Mouse (Mus musculus): ENCODE results near the gene Plcg2. TPM values are rescaled to one million over a fixed set of nuclear protein-coding genes. Genes with fewer than 3 reads are reported as not detected.

Gene Plcg2
- polyA plus RNA-seq, 1 experiment from 2014 or later: 5.1 TPM

GRCm38 (mm10) chr8:117604101-117604500 lies 106.0 kb downstream of the Plcg2 start:
- H3K9ac ChIP-seq: no peak overlapping the region
- no peak overlapping the region for H3K4me2 ChIP-seq
- no peaks in the 10 kb centered on the region for H3K4me1 ChIP-seq
- H3K36me3 ChIP-seq: no peaks in the 10 kb centered on the region
- H3K4me3 ChIP-seq (replicated peaks): no peak overlapping the region
- H3K27me3 ChIP-seq: no peaks in the 10 kb centered on the region
- no peak overlapping the region for H3K27ac ChIP-seq
- 87% methylated on average over 12 of the region's 12 CpGs for WGBS
- no peaks in the 10 kb centered on the region for H3K9me3 ChIP-seq (replicated peaks)
- no peak for ATAC-seq (replicated peaks; ENCODE audit: low FRiP score)

GRCm38 (mm10) chr8:117604671-117605070 lies 106.6 kb downstream of the Plcg2 start:
- 86% methylated on average over 14 of the region's 14 CpGs for WGBS
- Histone ChIP-seq H3K9me3 (replicated peaks) (no peaks in the 10 kb centered on the region), H3K9ac (no peak overlapping the region), H3K36me3 (no peaks in the 10 kb centered on the region), H3K4me2 (no peak overlapping the region), H3K4me1 (no peaks in the 10 kb centered on the region), H3K27me3 (no peaks in the 10 kb centered on the region), H3K4me3 (replicated peaks) (no peak overlapping the region), H3K27ac (no peak overlapping the region)
- ATAC-seq (replicated peaks; ENCODE audit: low FRiP score): no peak

GRCm38 (mm10) chr8:117605201-117605600 lies 107.1 kb downstream of the Plcg2 start:
- no peaks in the 10 kb centered on the region for H3K36me3 ChIP-seq
- no peak overlapping the region for H3K4me2 ChIP-seq
- no peaks in the 10 kb centered on the region for H3K9me3 ChIP-seq (replicated peaks)
- no peaks in the 10 kb centered on the region for H3K27me3 ChIP-seq
- ATAC-seq (replicated peaks; ENCODE audit: low FRiP score): no peak
- H3K4me3 ChIP-seq (replicated peaks): no peak overlapping the region
- no peak overlapping the region for H3K27ac ChIP-seq
- WGBS: 90% methylated on average over 8 of the region's 8 CpGs
- H3K9ac ChIP-seq: no peak overlapping the region
- H3K4me1 ChIP-seq: no peaks in the 10 kb centered on the region

DNA sequence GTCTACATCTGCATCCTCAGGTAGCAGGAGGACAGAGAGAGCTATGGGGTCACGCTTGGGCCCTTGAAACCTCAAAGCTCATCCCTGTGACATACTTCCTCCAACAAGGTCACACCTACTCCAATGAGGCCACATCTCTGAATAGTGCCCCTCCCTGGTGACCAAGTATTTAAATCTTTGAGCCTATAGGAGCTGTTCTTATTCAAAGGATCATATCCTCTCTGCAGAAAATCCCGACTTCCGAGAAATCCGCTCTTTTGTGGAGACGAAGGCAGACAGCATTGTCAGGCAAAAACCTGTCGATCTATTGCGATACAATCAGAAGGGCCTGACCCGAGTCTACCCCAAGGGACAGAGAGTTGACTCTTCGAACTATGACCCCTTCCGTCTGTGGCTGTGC lies 112.4 kb downstream of the Plcg2 start:
- Histone ChIP-seq H3K9ac (no peak overlapping the region), H3K4me3 (replicated peaks) (no peak overlapping the region), H3K27me3 (no peaks in the 10 kb centered on the region), H3K9me3 (replicated peaks) (0 out of 2 replicates have a peak, but pooled peaks cover under 1% of the 10 kb centered on the region), H3K4me1 (no peaks in the 10 kb centered on the region), H3K4me2 (no peak overlapping the region), H3K27ac (no peak overlapping the region), H3K36me3 (no peaks in the 10 kb centered on the region; the same call in 1 of the 2 replicates)
- WGBS: 91% methylated on average over 10 of the region's 10 CpGs
- ATAC-seq (replicated peaks; ENCODE audit: low FRiP score): no peak

- 77% methylated on average over 12 of the region's 12 CpGs for WGBS
- no peak overlapping the region for H3K4me2 ChIP-seq
- peaks cover 7% of the 10 kb centered on the region; the same call in 1 of the 2 replicates for H3K9me3 ChIP-seq (replicated peaks)
- H3K27ac ChIP-seq: no peak overlapping the region
- H3K4me3 ChIP-seq (replicated peaks): no peak overlapping the region
- ATAC-seq (replicated peaks; ENCODE audit: low FRiP score): no peak
- no peaks in the 10 kb centered on the region for H3K27me3 ChIP-seq
- no peaks in the 10 kb centered on the region; the same call in 1 of the 2 replicates for H3K36me3 ChIP-seq
- no peak overlapping the region for H3K9ac ChIP-seq
- H3K4me1 ChIP-seq: no peaks in the 10 kb centered on the region
Observed at GRCm38 (mm10) chr8:117612861-117613260, 114.8 kb downstream of the Plcg2 start.

- no peak overlapping the region for H3K9ac ChIP-seq
- H3K4me2 ChIP-seq: no peak overlapping the region
- H3K4me3 ChIP-seq (replicated peaks): no peak overlapping the region
- no peaks in the 10 kb centered on the region for H3K4me1 ChIP-seq
- ATAC-seq (replicated peaks; ENCODE audit: low FRiP score): peak; percentile 43; the same call in 1 of the 2 replicates
- no peaks in the 10 kb centered on the region for H3K36me3 ChIP-seq
- 68% methylated on average over 14 of the region's 14 CpGs for WGBS
- no peak overlapping the region for H3K27ac ChIP-seq
- no peaks in the 10 kb centered on the region for H3K27me3 ChIP-seq
- no peaks in the 10 kb centered on the region for H3K9me3 ChIP-seq (replicated peaks)
Observed at GRCm38 (mm10) chr8:117626040-117626838, 128.1 kb downstream of the Plcg2 start.

- H3K36me3 ChIP-seq: no peaks in the 10 kb centered on the region
- H3K9ac ChIP-seq: no peak overlapping the region
- no peak overlapping the region for H3K4me3 ChIP-seq (replicated peaks)
- H3K4me1 ChIP-seq: no peaks in the 10 kb centered on the region
- 71% methylated on average over 9 of the region's 9 CpGs for WGBS
- no peaks in the 10 kb centered on the region for H3K9me3 ChIP-seq (replicated peaks)
- H3K27ac ChIP-seq: no peak overlapping the region
- no peaks in the 10 kb centered on the region for H3K27me3 ChIP-seq
- ATAC-seq (replicated peaks; ENCODE audit: low FRiP score): no peak
- no peak overlapping the region for H3K4me2 ChIP-seq
Observed at GRCm38 (mm10) chr8:117627096-117627495, 129.0 kb downstream of the Plcg2 start.

GRCm38 (mm10) chr8:117632532-117632931 lies 134.4 kb downstream of the Plcg2 start:
- no peak overlapping the region for H3K9ac ChIP-seq
- no peaks in the 10 kb centered on the region for H3K9me3 ChIP-seq (replicated peaks)
- WGBS: 85% methylated on average over 5 of the region's 5 CpGs
- H3K4me1 ChIP-seq: no peaks in the 10 kb centered on the region
- H3K27ac ChIP-seq: no peak overlapping the region
- H3K4me2 ChIP-seq: no peak overlapping the region
- H3K4me3 ChIP-seq (replicated peaks): no peak overlapping the region
- no peaks in the 10 kb centered on the region for H3K27me3 ChIP-seq
- no peak for ATAC-seq (replicated peaks; ENCODE audit: low FRiP score)
- H3K36me3 ChIP-seq: no peaks in the 10 kb centered on the region

DNA sequence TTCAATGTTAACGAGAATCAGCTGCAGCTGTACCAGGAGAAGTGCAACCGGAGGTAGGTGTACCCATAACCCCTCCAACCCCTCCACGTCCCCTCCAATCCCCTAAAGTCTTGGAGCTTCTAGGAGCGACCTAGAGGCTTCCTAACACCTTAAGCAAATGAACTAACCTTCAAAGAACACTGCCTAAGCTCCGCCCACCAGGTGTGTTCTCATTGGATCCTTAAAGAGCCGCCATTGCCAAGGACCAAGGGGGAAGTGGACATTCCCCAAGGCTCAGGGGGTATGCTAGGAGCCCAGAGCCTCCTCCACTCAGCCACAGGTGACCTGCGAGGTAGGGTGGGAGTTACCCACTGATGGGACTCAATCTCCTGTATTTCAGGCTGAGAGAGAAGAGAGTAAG lies 136.3 kb downstream of the Plcg2 start:
- H3K27me3 ChIP-seq: no peaks in the 10 kb centered on the region
- WGBS: 89% methylated on average over 7 of the region's 7 CpGs
- no peak for ATAC-seq (replicated peaks; ENCODE audit: low FRiP score)

GRCm38 (mm10) chr8:117637462-117637861 lies 139.4 kb downstream of the Plcg2 start:
- no peaks in the 10 kb centered on the region for H3K9me3 ChIP-seq (replicated peaks)
- H3K4me3 ChIP-seq (replicated peaks): no peak overlapping the region
- no peaks in the 10 kb centered on the region for H3K36me3 ChIP-seq
- H3K4me1 ChIP-seq: no peaks in the 10 kb centered on the region
- H3K4me2 ChIP-seq: no peak overlapping the region
- ATAC-seq (replicated peaks; ENCODE audit: low FRiP score): no peak
- WGBS: 67% methylated on average over 3 of the region's 3 CpGs
- no peak overlapping the region for H3K9ac ChIP-seq
- no peak overlapping the region for H3K27ac ChIP-seq
- H3K27me3 ChIP-seq: no peaks in the 10 kb centered on the region

More for the DNA sequence above, 136.3 kb downstream of the Plcg2 start:
- Histone ChIP-seq H3K4me1 (no peaks in the 10 kb centered on the region), H3K4me2 (no peak overlapping the region), H3K4me3 (replicated peaks) (no peak overlapping the region), H3K36me3 (no peaks in the 10 kb centered on the region), H3K27ac (no peak overlapping the region), H3K9ac (no peak overlapping the region), H3K9me3 (replicated peaks) (no peaks in the 10 kb centered on the region)

DNA sequence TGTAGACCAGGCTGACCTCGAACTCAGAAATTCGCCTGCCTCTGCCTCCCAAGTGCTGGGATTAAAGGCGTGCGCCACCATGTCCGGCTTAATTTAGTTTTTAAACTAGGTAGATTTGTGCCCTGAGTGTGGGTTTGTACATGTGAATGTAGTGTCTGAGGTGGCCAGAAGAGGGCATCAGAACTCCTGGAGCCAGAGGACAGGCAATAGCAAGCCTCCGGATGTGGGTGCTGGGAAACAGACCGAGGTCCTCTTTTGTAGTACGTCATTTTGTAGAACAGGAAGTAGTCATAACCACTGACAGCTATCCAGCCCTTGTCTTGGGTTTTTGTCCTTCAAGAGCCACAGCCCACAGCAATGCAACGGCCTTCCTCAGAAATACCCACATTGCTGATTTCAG lies 141.5 kb downstream of the Plcg2 start:
- no peak overlapping the region for H3K4me2 ChIP-seq
- no peaks in the 10 kb centered on the region for H3K27me3 ChIP-seq
- H3K9me3 ChIP-seq (replicated peaks): no peaks in the 10 kb centered on the region
- H3K4me1 ChIP-seq: no peaks in the 10 kb centered on the region
- H3K4me3 ChIP-seq (replicated peaks): no peak overlapping the region
- H3K27ac ChIP-seq: no peak overlapping the region
- H3K36me3 ChIP-seq: no peaks in the 10 kb centered on the region
- H3K9ac ChIP-seq: no peak overlapping the region
- no peak for ATAC-seq (replicated peaks; ENCODE audit: low FRiP score)
- whole genome bisulfite sequencing: 93% methylated on average over 9 of the region's 9 CpGs

DNA sequence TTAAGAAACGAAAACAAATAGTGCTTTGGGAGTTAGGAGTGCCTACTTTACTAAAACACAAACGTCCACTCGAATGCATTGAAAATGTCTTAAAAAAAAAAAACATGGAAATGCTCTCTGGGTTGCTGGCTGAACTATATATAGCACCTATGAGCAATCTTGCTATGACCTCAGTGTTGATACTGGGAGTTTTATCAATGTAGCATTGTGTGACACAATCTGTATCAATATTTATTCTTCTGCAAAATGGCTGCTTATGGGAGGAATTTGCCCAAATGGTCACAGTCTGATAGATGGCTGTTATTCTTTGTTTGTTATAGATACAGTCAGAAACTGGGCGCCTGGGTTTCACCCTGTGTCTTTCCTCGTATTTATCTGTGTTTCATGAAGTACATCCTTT lies 147.4 kb downstream of the Plcg2 start:
- Histone ChIP-seq H3K36me3 (no peaks in the 10 kb centered on the region), H3K9ac (no peak overlapping the region), H3K27me3 (no peaks in the 10 kb centered on the region), H3K9me3 (replicated peaks) (no peaks in the 10 kb centered on the region; the same call in 1 of the 2 replicates), H3K27ac (no peak overlapping the region), H3K4me1 (no peaks in the 10 kb centered on the region), H3K4me2 (no peak overlapping the region), H3K4me3 (replicated peaks) (no peak overlapping the region)
- WGBS: 68% methylated on average over 5 of the region's 5 CpGs
- no peak for ATAC-seq (replicated peaks; ENCODE audit: low FRiP score)

DNA sequence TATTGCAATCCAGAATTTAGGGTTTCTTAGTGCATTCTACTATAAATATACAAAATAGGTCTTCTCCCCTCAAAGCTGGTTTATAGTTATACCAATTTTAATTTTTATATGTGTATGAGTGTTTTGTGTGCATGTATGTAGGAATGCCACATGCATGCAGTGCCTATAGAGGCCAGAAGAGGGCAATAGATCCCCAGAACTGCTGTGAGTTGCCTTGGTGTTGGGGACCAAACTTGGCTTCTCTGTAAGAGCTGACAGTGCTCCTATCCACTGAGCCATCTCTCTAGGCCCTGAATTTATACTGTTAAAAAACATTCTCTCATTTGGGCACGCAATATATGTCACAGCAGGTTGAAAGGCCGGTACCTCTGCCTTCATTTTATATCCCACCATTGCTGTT lies 147.9 kb downstream of the Plcg2 start:
- no peaks in the 10 kb centered on the region for H3K27me3 ChIP-seq
- no peaks in the 10 kb centered on the region for H3K4me1 ChIP-seq
- H3K27ac ChIP-seq: no peak overlapping the region
- no peaks in the 10 kb centered on the region for H3K36me3 ChIP-seq
- H3K4me3 ChIP-seq (replicated peaks): no peak overlapping the region
- WGBS: 59% methylated on average over 2 of the region's 2 CpGs
- H3K9ac ChIP-seq: no peak overlapping the region
- H3K9me3 ChIP-seq (replicated peaks): no peaks in the 10 kb centered on the region; the same call in 1 of the 2 replicates
- ATAC-seq (replicated peaks; ENCODE audit: low FRiP score): no peak
- H3K4me2 ChIP-seq: no peak overlapping the region

Measured in kidney, embryonic 15.5 days (tissue).